Mouse (Mus musculus) heart, postnatal 14 days (tissue): Measurements from ENCODE around the gene Zkscan17. TPM values are rescaled to one million over a fixed set of nuclear protein-coding genes. Genes with fewer than 3 reads are reported as not detected.
"Not testable (repeated sequence)": the region's sequence is repeated elsewhere in the genome, so short reads cannot be mapped to it uniquely, and the experiment has no call there.

ENCODE experiments used
- DNase-seq, 2 experiments: peaks; one replicate each; pipeline ENCODE4 v3.0.0; 2021 to 2022
- intact Hi-C: fragments of 180-260 bp; cut with DNase I; formaldehyde crosslinking; loops from one replicate; pipeline ENCODE4 v1.15.1; 2025
- long read RNA-seq, 2 experiments: library from polyadenylated mRNA; stranded (forward); transcript quantifications; one replicate each; pipeline ENCODE4 v2.0.0; 2021
- total RNA-seq, 2 experiments: library from RNA; stranded (reverse); gene quantifications; 2 replicates each; pipeline ENCODE4 v1.2.3; 2021

The Zkscan17 gene
- total RNA-seq: 10 to 100 TPM; 18.5 to 20.1 TPM
- long read RNA-seq, experiment 1, full-length matches to known transcripts: 12 of 24 reads
- long read RNA-seq, experiment 1, partial matches to known transcripts: 2 of 24 reads
- long read RNA-seq, experiment 1, other reads (novel, unspliced or antisense): 10 of 24 reads
- long read RNA-seq, experiment 2, full-length matches to known transcripts: 4 of 12 reads
- long read RNA-seq, experiment 2, partial matches to known transcripts: 4 of 12 reads
- long read RNA-seq, experiment 2, other reads (novel, unspliced or antisense): 4 of 12 reads

DNA sequence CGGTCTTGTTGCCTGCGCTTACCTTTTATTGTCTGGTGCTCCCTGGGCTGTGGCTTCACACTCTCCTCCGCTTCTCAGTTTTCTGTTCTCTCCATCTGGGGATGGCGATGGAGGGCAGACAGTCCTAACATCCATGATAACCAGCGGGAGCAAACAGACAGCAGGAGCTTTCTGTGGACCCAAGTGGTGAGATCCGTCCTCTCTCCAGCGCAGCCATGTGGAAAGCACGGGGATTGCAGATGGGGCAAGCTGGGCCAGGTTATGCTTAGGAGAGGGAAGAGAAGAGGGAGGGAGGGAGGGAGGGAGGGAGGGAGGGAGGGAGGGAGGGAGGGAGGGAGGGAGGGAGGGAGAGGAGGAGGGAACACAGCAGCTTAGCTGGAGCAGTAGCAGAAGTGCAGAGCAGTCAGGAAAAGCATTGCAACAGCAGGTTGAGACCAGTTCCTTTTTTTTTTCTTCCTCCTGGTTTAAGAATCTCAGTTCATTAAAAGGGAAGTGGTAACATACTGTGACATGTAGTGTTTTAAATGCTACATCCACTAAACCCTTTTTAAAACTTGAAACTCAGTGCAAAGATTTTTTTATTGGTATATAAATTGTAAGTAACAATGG, at the start of gene Zkscan17:
Zkscan17 (minus strand) TSS at position 280 of the 609 bp plus-strand sequence.
- intact Hi-C loops: loop anchor here (5.0 to 10.0 kb wide), 2 partner anchors 86 to 218 kb away; no protein-coding TSS in a partner anchor
- DNase-seq: peak in 1 of 2 experiments; percentile 45

DNA sequence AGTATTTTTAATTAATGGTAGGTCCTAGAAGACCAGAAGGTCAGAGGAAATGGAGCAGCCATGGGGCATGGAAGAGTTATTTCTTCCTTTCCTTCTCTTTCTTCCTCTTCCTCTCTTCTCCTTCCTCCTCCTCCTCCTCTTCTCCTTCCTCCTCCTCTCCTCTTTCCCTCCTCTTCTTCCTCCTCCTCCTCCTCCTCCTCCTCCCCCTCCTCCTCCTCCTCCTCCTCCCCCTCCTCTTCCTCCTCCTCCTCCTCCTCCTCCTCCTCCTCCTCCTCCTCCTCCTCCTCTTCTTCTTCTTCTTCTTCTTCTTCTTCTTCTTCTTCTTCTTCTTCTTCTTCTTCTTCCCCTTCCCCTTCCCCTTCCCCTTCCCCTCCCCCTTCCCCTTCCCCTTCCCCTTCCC, 49.6 kb upstream of the Zkscan17 start, which contains the start of gene Olfr222:
Olfr222 (minus strand) TSS at position 101 of the 400 bp plus-strand sequence.
- DNase-seq, intact Hi-C loops: not testable (repeated sequence)

DNA sequence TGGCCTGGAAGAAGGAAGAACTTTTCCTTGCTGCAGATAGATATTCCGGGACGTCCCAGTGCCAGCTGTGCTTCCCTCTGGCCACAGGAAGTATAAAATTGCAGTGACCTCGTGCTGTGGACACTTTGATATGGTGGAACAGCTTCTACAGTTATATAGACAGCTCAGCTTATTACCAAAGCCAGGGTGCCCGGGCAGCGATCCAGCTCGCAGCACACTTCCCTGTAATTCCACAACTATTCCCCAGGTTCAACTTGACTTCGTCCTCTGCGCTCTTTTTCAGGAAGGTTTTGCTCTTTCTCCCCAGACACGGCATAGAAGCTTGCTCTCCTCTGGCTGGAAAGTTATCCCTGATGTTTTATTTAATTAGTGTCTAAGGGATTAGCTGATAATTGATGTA, 49.2 kb upstream of the Zkscan17 start:
- DNase-seq: peak in 1 of 2 experiments; percentile 8
- intact Hi-C loops: no loop called here

DNA sequence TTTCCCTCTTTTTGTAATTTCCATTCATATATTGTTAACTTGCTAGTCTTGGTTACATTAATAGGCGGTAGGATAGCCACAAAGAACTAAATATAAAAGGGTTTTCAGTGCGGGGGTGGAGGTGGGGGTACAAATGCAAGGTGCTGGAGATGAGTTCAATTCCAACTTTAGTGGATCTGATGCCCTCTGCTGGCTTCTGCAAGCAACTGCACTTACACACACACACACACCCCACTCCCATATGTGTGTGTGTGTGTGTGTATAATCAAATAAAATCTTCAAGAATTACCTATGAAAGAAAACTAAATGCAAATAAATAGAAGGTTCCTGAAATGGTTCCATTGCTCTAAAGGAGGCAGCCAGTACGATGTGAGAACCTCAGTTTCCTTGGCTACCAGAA, 42.8 kb upstream of the Zkscan17 start:
- DNase-seq: peak in 1 of 2 experiments; percentile 14
- intact Hi-C loops: loop anchor here (5.0 kb wide), 1 partner anchor 267 kb away; no protein-coding TSS in a partner anchor

DNA sequence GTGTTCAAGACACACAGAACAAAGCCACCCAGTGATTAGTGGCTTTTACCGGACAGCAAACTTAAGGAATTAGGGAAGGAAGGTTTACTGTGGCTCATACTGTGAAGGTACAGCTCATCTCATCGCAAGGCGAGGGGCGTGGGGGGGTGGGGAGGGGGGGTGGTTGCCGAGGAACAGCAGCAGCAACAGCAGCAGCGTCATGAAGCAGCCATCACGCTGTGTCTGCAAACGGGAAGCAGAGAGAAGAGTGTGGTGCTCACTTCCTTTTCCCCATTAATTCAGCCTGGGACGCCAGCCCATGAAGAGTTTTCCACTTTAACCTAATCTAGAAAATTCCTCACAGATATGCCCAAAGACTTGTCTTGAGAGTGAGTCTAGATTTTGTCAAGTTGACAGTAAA, 36.3 kb upstream of the Zkscan17 start:
- DNase-seq: no peak
- intact Hi-C loops: no loop called here

DNA sequence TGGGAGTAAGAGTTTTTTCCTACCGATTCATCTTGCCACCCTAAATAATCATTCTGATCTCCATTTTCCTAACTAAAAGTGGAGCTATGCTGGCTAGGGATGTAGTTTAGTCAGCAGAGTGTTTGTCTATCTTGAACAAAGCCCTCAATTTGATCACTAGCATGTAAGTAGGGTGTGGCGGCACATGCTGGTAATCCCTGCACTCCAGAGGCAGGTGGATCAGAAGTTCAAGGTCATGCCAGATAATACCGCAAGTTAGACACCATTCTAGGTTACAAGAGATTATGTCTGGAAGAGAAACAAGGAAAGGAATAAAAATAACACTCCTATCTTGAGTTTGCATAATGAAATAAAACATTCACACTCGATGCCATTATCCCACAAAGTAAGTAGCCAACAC, 35.8 kb upstream of the Zkscan17 start:
- DNase-seq: no peak
- intact Hi-C loops: no loop called here

DNA sequence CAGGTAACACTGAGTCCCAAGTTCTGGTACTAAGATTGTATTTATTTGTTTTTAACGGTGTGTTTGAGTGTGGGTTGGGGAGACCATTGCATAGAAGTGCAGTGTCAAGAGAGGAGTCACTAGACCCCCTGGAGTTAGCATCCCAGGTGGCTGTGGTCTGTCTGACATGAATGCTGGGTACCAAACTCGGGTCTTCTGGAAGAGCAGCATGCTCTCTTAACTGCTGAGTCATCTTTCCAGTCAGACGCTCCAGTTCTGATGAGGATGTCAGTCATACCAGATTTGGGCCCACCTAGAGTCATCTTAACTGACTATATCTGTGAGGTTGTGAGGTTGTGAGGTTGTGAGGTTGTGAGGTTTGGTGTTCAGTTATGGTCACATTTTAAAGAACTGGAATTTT, 34.4 kb upstream of the Zkscan17 start:
- intact Hi-C loops: no loop called here
- no peak for DNase-seq

DNA sequence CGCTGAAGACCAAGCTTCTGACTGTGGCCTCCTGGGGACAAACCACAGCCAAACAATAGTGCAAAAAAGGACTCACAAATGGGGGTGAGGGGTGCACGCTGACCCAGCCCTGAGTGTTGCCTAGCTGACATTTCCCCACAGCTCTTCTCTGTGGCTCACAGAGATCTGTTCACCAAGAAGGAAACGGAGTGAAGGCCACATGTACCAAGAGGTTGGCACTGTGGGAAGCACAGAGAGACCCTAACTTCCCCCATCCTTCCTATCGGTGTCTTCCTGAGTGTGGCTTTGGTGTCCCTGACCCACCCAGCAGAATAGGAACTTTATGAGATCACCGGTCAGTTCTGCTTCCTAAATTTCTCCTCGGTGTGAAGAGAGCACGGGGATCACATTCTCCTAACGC, 28.0 kb upstream of the Zkscan17 start:
- DNase-seq: no peak
- intact Hi-C loops: no loop called here

DNA sequence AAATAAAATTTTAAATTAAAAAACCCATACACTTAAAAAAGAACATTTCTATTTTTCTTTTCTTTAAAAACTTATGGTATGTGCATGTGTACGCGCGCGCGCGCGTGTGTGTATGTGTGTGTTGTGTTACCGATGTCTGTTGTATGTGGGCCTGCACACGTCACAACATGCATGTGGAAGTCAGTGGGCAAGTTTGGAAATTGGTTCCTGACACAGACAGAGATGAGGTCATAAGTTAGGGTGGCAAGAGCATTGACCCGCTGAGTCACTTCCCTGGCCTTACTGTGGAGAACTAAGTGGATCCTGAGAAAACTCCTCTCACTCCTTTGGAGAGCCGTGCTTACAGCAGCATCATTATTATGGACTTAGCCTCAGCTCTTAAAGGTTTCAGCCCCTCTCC, 27.6 kb upstream of the Zkscan17 start:
- intact Hi-C loops: no loop called here
- no peak for DNase-seq

DNA sequence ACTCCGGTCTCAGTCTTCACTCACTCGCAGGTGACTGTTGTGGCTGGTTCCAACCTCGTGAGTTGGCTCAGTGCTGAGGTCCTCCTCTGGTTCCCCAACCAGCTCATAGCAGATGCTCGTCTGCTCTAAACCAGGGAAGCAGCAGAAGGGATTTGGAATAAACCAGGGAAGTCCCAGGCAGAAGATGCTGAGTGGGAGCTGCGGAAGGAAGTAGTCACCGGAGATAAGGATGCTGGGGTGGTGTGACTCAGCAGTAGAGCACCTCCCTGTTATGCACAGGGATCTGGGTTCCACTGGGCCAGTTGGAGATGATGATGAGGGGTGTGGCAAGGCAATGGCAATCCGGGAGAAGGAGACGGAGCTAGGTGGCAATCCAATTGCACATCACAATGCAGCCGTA, 17.5 kb upstream of the Zkscan17 start:
- DNase-seq: no peak
- intact Hi-C loops: no loop called here

DNA sequence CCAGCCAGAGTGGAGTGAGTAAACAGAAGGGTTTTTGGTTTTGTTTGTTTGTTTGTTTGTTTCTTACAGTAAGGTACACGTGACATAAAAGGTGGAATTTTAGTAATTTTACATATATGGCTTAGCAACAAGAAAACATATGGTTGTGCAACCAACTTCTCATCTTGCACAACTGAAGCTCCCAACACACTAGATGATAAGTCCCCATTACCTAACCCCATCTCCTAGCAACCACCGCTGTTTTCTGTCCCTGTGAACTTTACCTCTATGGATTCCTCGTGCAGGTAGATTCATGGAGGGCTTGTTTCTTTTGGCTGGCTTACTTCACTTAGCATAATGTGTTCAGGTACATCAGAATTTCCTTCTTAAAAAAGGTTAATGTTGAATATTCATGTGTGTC, 16.8 kb upstream of the Zkscan17 start:
- intact Hi-C loops: no loop called here
- DNase-seq: no peak

DNA sequence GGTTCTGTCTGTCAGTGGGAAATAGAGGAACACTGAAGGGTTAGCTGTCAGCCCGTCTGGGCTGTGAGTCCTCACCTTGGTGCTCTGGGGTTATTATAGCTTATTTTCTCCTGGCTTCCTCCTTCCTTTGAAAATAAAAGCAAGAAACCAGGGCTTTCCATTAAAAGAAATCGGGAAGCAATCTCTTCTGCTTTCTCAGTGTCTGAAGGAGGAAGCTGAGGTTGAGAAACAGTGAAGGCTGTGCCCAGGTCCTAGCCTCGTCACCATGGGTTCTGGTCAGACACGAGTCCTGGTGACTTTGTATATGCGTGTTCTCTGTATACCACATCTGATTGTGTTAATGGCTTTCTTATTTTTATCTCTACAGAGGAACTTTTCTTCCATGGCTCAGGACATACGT, 15.9 kb upstream of the Zkscan17 start:
- intact Hi-C loops: no loop called here
- no peak for DNase-seq

DNA sequence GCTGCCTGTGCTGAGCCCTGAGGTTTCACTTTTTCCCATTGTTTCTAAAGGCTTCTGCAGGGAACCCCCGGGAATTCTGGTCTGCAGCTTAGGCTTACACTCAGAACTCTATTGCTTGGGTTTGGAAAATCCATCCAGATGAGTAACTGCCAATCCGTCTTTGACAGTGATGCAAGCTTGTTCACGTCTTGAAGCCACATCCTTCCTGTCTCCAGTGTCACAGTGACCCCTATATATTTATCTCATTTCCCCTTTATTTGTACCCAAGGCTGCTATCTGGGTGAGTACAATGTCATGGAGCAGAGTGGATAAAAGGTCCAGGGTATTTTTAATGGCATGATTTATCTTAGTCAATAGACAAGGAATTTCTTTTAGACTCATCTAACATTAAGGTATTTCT, 14.8 kb upstream of the Zkscan17 start, which contains the start of gene Nlrp3:
Nlrp3 (plus strand) TSS at position 245 of the 400 bp plus-strand sequence.
- DNase-seq: no peak
- intact Hi-C loops: no loop called here

DNA sequence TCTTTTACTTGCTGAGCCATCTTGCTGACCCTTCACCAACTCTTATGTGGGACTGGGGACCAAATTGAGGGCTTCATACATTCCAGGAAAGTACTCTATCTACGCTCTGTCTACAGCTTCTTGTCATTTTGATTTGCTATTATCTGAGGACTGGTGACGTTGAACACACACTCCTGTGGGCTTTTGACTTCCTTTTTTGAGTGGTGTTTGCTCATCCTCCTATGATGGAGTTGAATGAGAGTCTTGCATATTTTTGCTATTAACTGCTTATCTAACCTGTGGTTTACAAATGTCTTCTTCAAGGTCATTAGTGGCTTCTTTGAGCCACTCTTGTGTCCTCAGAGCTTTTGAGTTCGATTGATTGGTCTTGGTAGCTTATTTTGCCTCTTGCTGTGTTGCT, 13.6 kb upstream of the Zkscan17 start:
- intact Hi-C loops: no loop called here
- no peak for DNase-seq

DNA sequence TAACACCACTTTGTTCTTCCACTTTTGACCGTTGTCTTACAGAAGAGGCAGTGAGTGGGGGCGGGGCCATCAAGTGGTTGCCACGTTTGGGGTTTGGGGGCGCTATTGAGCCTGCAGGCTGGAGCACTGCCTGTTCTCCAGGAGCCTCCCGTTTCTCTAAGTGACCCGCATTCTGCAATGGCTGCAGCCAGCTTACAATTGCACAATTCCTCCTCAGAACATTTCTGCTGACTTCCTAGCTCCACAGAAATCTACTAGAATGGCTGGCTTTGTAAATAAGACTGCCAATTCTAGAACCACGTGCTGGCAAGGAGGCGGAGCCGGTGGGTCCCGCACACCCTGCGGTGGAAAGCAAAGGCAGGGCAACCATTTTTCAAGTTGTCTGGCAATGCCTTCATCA, 11.8 kb upstream of the Zkscan17 start:
- intact Hi-C loops: no loop called here
- peak; percentile 59 to 63 for DNase-seq

DNA sequence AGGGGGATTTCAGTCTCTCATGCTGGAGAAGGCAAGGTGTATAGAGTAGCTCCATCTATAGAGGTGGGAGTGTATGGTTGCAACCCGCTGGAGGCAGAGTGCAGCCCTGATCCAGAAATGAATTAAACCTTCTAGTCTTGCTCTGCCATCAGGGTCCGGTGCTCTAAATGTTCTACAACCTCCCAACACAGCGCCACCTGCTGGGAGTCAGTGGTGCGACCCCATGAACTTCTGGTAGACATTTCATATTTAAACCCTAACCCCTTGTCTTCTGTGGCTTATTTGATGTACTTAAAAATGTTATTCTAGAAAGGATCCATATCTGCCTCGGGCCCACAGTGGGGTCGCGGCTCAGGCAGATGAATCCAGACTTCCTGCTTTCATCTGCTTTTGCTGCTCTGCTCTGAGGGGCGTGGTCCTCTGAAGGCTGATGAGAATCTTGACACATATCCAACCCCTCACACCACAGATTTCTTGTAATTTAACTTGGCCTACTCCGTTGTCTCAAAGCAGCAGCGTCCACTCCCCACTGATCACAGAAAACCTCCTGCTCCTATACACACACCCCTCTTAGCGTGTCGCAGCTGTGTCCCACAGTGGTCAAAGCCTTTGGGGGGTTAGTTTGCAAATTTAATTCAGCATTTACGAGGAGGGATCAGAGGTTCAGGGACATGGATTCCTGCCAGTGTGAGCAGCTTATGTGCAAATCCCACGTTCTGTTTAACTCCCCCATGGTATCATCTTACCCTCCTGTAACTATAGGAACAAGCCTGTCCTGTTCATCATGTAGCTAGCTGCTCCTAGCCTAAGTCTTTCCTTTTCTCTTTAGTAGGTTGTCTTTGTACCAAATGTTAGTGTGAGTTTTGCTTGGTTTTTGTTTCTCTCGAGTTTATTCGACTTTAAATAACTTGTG, 10.9 kb upstream of the Zkscan17 start:
- DNase-seq: peak; percentile 27 to 40
- intact Hi-C loops: no loop called here

DNA sequence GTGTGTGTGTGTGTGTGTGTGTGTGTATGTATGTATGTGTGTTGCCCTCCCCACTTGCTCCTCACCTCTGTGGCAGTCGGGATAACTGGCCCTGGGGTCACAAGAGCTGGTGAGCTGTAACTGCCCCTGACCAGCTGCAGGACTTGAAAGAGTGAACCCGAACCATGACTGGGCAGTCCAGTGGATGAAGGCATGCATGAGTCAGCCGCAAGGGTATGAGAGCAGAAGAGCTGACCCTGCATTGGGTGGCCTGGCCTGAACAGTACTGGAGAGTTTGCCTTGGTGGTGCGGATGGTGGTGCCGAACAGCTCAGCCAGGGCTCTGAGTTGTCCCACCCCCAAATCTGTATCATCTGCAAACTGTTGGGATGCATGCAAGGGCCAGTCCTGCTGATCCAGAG, 5.0 kb upstream of the Zkscan17 start:
- no peak for DNase-seq

DNA sequence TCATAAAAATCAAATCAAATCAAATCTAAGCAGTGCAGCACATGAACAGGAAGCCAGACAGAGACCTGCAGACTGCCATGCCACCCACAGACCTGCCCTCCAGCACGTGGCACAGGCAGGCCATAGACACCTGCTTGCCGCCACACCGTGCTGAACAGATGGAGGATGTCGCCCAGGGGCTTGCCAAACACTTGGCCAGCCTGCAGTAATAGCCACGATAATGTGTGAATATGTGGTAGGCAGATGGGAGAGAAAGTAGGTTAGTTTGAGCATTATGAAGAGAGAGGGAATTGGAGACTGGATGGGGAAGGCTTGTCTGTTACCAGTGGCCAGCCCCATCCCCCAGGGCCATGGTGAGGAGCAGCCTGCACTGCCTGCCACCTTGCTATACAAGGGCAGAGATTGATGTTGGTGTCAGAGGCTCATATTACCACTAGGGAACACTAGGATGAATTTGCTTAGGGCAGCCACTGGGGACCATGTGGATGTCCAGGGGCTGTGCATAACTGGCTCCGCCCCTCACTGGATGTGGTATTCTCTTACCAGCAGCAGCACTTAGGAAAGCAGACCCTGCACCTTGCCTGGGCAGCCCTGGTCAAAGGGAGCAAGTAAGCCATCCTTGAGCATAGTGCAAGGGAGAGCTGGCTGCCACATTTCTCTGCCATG, 4.5 kb upstream of the Zkscan17 start:
- intact Hi-C loops: no loop called here
- DNase-seq: no peak

More for the DNA sequence above, 5.0 kb upstream of the Zkscan17 start:
- intact Hi-C loops: no loop called here

DNA sequence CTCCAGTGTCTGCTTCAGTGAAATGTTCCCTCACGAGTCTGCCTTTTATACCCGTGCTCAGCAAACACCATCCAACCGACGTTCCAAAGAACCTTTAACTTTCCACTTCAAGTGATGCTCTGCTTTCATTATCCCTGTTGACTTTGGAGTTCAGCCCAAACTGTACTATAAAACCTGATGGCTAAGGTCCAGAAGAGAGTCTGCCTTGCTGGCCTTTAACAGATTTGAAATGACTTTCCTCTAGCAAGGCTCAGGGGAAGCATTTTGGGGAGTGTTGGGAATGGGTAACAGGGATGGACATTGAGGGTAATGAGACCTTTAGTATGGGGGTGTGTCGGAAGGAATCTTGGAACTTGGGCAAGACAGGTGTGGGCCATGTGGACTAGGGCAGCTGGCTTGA, 3.7 kb upstream of the Zkscan17 start:
- intact Hi-C loops: no loop called here
- DNase-seq: no peak

DNA sequence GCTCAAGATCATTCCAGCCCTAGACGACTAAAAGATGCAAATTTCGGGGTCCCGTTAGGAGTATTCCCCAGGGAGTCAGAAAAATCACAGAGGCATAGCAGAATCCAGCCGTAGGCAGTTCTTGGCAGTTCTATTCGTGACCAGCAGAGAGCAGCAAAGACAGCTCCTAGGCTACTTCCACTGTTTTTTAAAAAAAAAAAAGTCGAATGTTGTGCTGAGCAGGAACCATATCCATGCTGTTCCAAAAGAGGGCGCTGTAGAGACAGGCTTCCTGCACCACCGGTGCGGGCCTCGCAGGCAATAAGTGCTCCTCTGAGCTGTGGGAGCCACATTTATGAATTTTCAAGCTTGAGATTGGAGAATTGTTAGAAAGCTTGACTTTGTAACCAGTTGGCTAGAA, 1.3 kb downstream of the Zkscan17 start:
- DNase-seq: peak; percentile 69 to 84
- intact Hi-C loops: loop anchor here (1.0 to 10.0 kb wide), 3 partner anchors 43 to 220 kb away; no protein-coding TSS in a partner anchor
